Mouse (Mus musculus): ENCODE measurements around the gene Stard13. TPM values are rescaled to one million over a fixed set of nuclear protein-coding genes. Genes with fewer than 3 reads are reported as not detected.

Stard13 gene
- total and polyA plus RNA-seq, 3 experiments, result not detected

DNA sequence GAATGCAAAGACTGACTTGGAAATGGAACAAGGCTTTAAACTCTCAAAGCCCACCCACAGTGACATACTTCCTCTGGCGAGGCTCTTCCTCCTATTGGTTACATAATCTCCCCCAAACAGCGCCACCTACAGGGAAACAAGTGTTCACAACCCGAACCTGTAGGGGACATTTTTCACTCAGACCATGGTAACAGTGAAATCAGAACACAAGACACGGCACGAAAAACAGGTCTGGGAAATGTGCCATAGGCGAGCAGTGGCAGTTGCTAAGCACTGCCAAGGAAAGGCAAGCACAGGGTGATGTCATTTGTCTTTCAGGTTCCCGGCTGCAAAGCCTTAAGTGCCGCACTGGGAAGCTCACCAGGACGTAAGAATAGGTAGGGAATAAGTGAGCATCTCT is 82.1 kb downstream of the Stard13 start:
- no peaks in the 10 kb centered on the region for H3K4me1 ChIP-seq (ENCODE audit: control insufficient read depth in 1 of 2, insufficient read depth in 2 of 2, low read length in 2 of 2)
- no peak overlapping the region for H3K9ac ChIP-seq (ENCODE audit: control insufficient read depth, low read depth, low read length, poor library complexity, severe bottlenecking)
- H3K79me2 ChIP-seq (ENCODE audit: control insufficient read depth, insufficient read depth, low read length, poor library complexity), result no peaks in the 10 kb centered on the region
- no peaks in the 10 kb centered on the region for H3K9me3 ChIP-seq (replicated peaks; ENCODE audit: insufficient read depth, low read length)
- no peak for DNase-seq (ENCODE audit: low read depth, low spot score)
- H3K27me3 ChIP-seq (ENCODE audit: control insufficient read depth in 1 of 2, insufficient read depth in 2 of 2, low read length in 2 of 2), result no peaks in the 10 kb centered on the region
- no peak for TF ChIP-seq POLR2AphosphoS2 (IDR thresholded peaks at IDR 0.05; ENCODE audit: low read length)
- no peak for TF ChIP-seq ZC3H11A (IDR thresholded peaks at IDR 0.05; ENCODE audit: low read depth, low read length)
- no peak for TF ChIP-seq CHD2 (IDR thresholded peaks at IDR 0.05; ENCODE audit: low read length)
- no peak for TF ChIP-seq TCF12 (IDR thresholded peaks at IDR 0.05; ENCODE audit: low read depth, low read length)
- TF ChIP-seq USF2 (IDR thresholded peaks at IDR 0.05; ENCODE audit: borderline replicate concordance in 1 of 2, insufficient read depth in 1 of 2, low read depth in 1 of 2, low read length in 2 of 2), result no peak
- TF ChIP-seq RAD21 (IDR thresholded peaks at IDR 0.05; ENCODE audit: low read depth, low read length), result no peak
- no peak for TF ChIP-seq KAT2A (conservative IDR thresholded peaks at IDR 0.05; ENCODE audit: low read depth, low read length)
- TF ChIP-seq MYC (IDR thresholded peaks at IDR 0.05; ENCODE audit: low read depth, low read length), result no peak
- no peak for TF ChIP-seq TBP (IDR thresholded peaks at IDR 0.05; ENCODE audit: low read depth, low read length)
- no peak for TF ChIP-seq GATA1 (IDR thresholded peaks at IDR 0.05; ENCODE audit: low read depth, low read length)
- no peak for TF ChIP-seq POLR2AphosphoS5 (IDR thresholded peaks at IDR 0.05; ENCODE audit: borderline replicate concordance, low read depth, low read length)
- TF ChIP-seq E2F4 (IDR thresholded peaks at IDR 0.05; ENCODE audit: borderline replicate concordance, low read depth, low read length), result no peak
- TF ChIP-seq HCFC1 (IDR thresholded peaks at IDR 0.05; ENCODE audit: low read depth, low read length), result no peak
- TF ChIP-seq NRF1 (IDR thresholded peaks at IDR 0.05; ENCODE audit: insufficient read depth, low read depth, low read length, poor library complexity, severe bottlenecking), result no peak
- no peak for TF ChIP-seq SIN3A (IDR thresholded peaks at IDR 0.05; ENCODE audit: low read length)
- TF ChIP-seq BHLHE40 (IDR thresholded peaks at IDR 0.05; ENCODE audit: borderline replicate concordance, low read depth, low read length), result no peak
- no peak overlapping the region for H3K4me3 ChIP-seq (ENCODE audit: control insufficient read depth in 1 of 2, insufficient read depth in 1 of 2, low read depth in 2 of 2, low read length in 2 of 2)
- no peak overlapping the region for H3K27ac ChIP-seq (ENCODE audit: control insufficient read depth, low read depth, low read length)
- H3K36me3 ChIP-seq (ENCODE audit: control insufficient read depth in 1 of 2, insufficient read depth in 2 of 2, low read length in 2 of 2), result no peaks in the 10 kb centered on the region

DNA sequence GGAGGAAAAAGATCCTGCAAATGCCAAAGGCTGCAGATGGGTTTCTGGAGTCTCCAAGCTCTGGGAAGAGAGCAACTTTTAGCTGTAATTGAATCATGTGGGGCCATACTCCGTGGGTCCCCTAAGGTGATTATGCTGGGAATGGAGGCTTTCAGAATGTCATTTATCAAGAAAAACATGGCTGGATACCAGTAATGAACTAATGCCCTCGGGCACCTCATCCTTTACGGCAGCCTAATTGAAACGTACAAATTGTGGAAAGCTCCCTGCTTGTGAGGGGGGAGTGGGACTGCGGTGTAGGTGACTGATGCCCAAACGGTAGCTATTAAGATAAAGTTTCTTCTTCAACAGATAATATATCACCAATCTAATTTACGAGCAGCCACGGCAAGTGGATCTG is 84.1 kb downstream of the Stard13 start:
- Histone ChIP-seq H3K79me2 (ENCODE audit: control insufficient read depth, insufficient read depth, low read length, poor library complexity) (no peaks in the 10 kb centered on the region), H3K36me3 (ENCODE audit: control insufficient read depth in 1 of 2, insufficient read depth in 2 of 2, low read length in 2 of 2) (no peaks in the 10 kb centered on the region), H3K9ac (ENCODE audit: control insufficient read depth, low read depth, low read length, poor library complexity, severe bottlenecking) (no peak overlapping the region), H3K27ac (ENCODE audit: control insufficient read depth, low read depth, low read length) (no peak overlapping the region), H3K27me3 (ENCODE audit: control insufficient read depth in 1 of 2, insufficient read depth in 2 of 2, low read length in 2 of 2) (no peaks in the 10 kb centered on the region), H3K4me1 (ENCODE audit: control insufficient read depth in 1 of 2, insufficient read depth in 2 of 2, low read length in 2 of 2) (no peaks in the 10 kb centered on the region), H3K9me3 (replicated peaks; ENCODE audit: insufficient read depth, low read length) (no peaks in the 10 kb centered on the region), H3K4me3 (ENCODE audit: control insufficient read depth in 1 of 2, insufficient read depth in 1 of 2, low read depth in 2 of 2, low read length in 2 of 2) (no peak overlapping the region)
- TF ChIP-seq E2F4 (IDR thresholded peaks at IDR 0.05; ENCODE audit: borderline replicate concordance, low read depth, low read length), result no peak
- TF ChIP-seq TCF12 (IDR thresholded peaks at IDR 0.05; ENCODE audit: low read depth, low read length), result no peak
- no peak for TF ChIP-seq CHD2 (IDR thresholded peaks at IDR 0.05; ENCODE audit: low read length)
- no peak for TF ChIP-seq GATA1 (IDR thresholded peaks at IDR 0.05; ENCODE audit: low read depth, low read length)
- TF ChIP-seq NRF1 (IDR thresholded peaks at IDR 0.05; ENCODE audit: insufficient read depth, low read depth, low read length, poor library complexity, severe bottlenecking), result no peak
- TF ChIP-seq ZC3H11A (IDR thresholded peaks at IDR 0.05; ENCODE audit: low read depth, low read length), result no peak
- TF ChIP-seq ELF1 (IDR thresholded peaks at IDR 0.05; ENCODE audit: low read depth, low read length), result no peak
- TF ChIP-seq NELFE (IDR thresholded peaks at IDR 0.05; ENCODE audit: low read depth, low read length), result no peak
- TF ChIP-seq SIN3A (IDR thresholded peaks at IDR 0.05; ENCODE audit: low read length), result no peak
- no peak for TF ChIP-seq UBTF (IDR thresholded peaks at IDR 0.05; ENCODE audit: borderline replicate concordance, insufficient read depth, low read depth, low read length)
- TF ChIP-seq USF2 (IDR thresholded peaks at IDR 0.05; ENCODE audit: borderline replicate concordance in 1 of 2, insufficient read depth in 1 of 2, low read depth in 1 of 2, low read length in 2 of 2), result no peak
- no peak for TF ChIP-seq ZKSCAN1 (IDR thresholded peaks at IDR 0.05; ENCODE audit: low read depth, low read length)
- TF ChIP-seq MEF2A (IDR thresholded peaks at IDR 0.05; ENCODE audit: extremely low read depth, insufficient replicate concordance, low read depth, low read length, poor library complexity, severe bottlenecking), result no peak
- no peak for TF ChIP-seq ETS1 (IDR thresholded peaks at IDR 0.05; ENCODE audit: low read depth, low read length)
- TF ChIP-seq KAT2A (conservative IDR thresholded peaks at IDR 0.05; ENCODE audit: low read depth, low read length), result no peak
- TF ChIP-seq RAD21 (IDR thresholded peaks at IDR 0.05; ENCODE audit: low read depth, low read length), result no peak
- no peak for TF ChIP-seq MYC (IDR thresholded peaks at IDR 0.05; ENCODE audit: low read depth, low read length)
- no peak for TF ChIP-seq TAL1 (IDR thresholded peaks at IDR 0.05; ENCODE audit: low read length)
- TF ChIP-seq POLR2A (IDR thresholded peaks at IDR 0.05; ENCODE audit: control insufficient read depth in 1 of 2, insufficient read depth in 1 of 2, low read depth in 1 of 2, low read length in 2 of 2, poor library complexity in 1 of 2), result no peak
- no peak for DNase-seq (ENCODE audit: low read depth, low spot score)

Measured in MEL (cell line).